Mouse (Mus musculus) small intestine, adult 2 months (tissue): ENCODE measurements around the gene Grb10.

Experiments
- CTCF ChIP-seq: fragments of 200-500 bp; IDR thresholded peaks from 2 replicates; pipeline ENCODE4 v1.5.1; 2012; ENCODE audit warnings: low read depth, mild to moderate bottlenecking, control low read depth, inconsistent platforms, low read length, moderate library complexity, mixed read lengths; ENCODE audit not compliant: insufficient replicate concordance, insufficient read length; ENCODE audit errors: extremely low read depth
- POLR2A ChIP-seq: fragments of 200-500 bp; IDR thresholded peaks from 2 replicates; pipeline ENCODE4 v1.6.1; 2012; ENCODE audit warnings: low read depth, mild to moderate bottlenecking, control low read depth, inconsistent platforms, low read length, moderate library complexity

- TF ChIP-seq POLR2A (no peak), CTCF (no peak)
Observed at GRCm38 (mm10) chr11:11964729-11965128, 73.8 kb downstream of the Grb10 start.
